Mouse (Mus musculus): ENCODE results near the gene Art4. TPM values are rescaled to one million over a fixed set of nuclear protein-coding genes. Genes with fewer than 3 reads are reported as not detected.

Art4 gene
- total and polyA plus RNA-seq, 3 experiments = 1.7 to 30.5 (median 27.8) TPM

DNA sequence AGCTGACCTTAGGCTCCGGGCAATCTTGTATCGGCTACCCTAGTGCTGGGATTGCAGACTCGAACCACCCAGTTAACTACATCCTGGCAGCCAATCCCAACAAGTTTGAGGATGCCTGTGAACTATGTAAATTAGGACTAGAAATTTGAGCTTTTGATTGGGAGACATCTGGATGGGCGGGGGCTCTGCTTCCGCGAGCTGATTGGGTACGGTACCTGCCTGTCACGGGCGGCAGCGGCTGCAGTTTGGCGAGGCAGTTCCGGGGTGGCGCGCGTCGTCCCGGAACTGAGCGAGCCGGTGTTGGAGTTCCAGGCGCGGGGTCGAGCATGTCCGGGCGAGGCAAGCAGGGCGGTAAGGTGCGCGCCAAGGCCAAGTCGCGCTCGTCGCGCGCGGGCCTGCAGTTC, 49.5 kb downstream of the Art4 start, which contains the start of gene H2afj:
Gene H2afj, plus strand, starts transcription at position 231 of the 404 bp plus-strand sequence.
- Histone ChIP-seq H3K27me3 (ENCODE audit: insufficient read depth, low read length) (no peaks in the 10 kb centered on the region), H3K36me3 (replicated peaks) (peaks cover 33% of the 10 kb centered on the region), H3K9me3 (replicated peaks) (no peaks in the 10 kb centered on the region), H3K4me3 (ENCODE audit: low read depth, low read length) (peak within 1 kb of the TSS; percentile 81), H3K4me1 (ENCODE audit: insufficient read depth, low read depth, low read length) (peaks cover 51% of the 10 kb centered on the region)
- DNase-seq (ENCODE audit: low spot score) = peak; percentile 89
- TF ChIP-seq TAL1 (conservative IDR thresholded peaks at IDR 0.05; ENCODE audit: low read depth, low read length) = no peak
- no peak for TF ChIP-seq GATA1 (IDR thresholded peaks at IDR 0.05; ENCODE audit: borderline replicate concordance, low read length)
- TF ChIP-seq CTCF (IDR thresholded peaks at IDR 0.05; ENCODE audit: low read depth, low read length) = no peak
- TF ChIP-seq POLR2AphosphoS5 (IDR thresholded peaks at IDR 0.05; ENCODE audit: insufficient replicate concordance, low read depth, low read length) = no peak
- no peak for TF ChIP-seq GATA2 (IDR thresholded peaks at IDR 0.05; ENCODE audit: borderline replicate concordance, low read depth, low read length)
- ATAC-seq (ENCODE audit: extremely low read depth, insufficient number of reproducible peaks, low FRiP score, poor library complexity, severe bottlenecking) = peak; percentile 52

GRCm38 (mm10) chr6:136807395-136808013, 50.0 kb downstream of the Art4 start:
- ATAC-seq (ENCODE audit: extremely low read depth, insufficient number of reproducible peaks, low FRiP score, poor library complexity, severe bottlenecking) (no peak), DNase-seq (ENCODE audit: low spot score) (no peak)
- H3K4me3 ChIP-seq (ENCODE audit: low read depth, low read length) = peak overlapping the region; percentile 81
- TF ChIP-seq GATA2 (IDR thresholded peaks at IDR 0.05; ENCODE audit: borderline replicate concordance, low read depth, low read length) (no peak), CTCF (IDR thresholded peaks at IDR 0.05; ENCODE audit: low read depth, low read length) (no peak), TAL1 (conservative IDR thresholded peaks at IDR 0.05; ENCODE audit: low read depth, low read length) (no peak), POLR2AphosphoS5 (IDR thresholded peaks at IDR 0.05; ENCODE audit: insufficient replicate concordance, low read depth, low read length) (no peak), GATA1 (IDR thresholded peaks at IDR 0.05; ENCODE audit: borderline replicate concordance, low read length) (no peak)
- peaks cover 53% of the 10 kb centered on the region for H3K4me1 ChIP-seq (ENCODE audit: insufficient read depth, low read depth, low read length)
- no peaks in the 10 kb centered on the region for H3K9me3 ChIP-seq (replicated peaks)
- H3K27me3 ChIP-seq (ENCODE audit: insufficient read depth, low read length) = no peaks in the 10 kb centered on the region
- peaks cover 31% of the 10 kb centered on the region for H3K36me3 ChIP-seq (replicated peaks)

DNA sequence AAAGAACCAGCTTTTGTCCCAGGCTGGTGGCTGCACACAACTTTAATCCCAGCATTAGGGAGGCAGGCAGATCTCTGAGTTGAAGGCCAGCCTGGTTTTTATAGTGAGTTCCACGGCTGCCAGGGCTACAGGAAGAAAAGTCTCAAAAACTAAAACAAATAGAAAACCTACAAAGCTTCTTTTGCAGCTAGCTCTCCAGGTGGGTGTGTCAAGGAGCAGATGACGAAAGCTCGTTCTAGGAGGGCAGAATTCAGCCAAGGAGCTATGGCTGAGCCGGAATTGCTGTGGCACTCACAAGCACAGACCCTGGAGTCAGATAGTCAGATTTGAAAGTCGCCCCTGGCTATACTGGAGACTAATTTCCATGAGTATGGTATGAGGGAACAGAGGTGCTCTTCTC, 50.7 kb downstream of the Art4 start:
- Histone ChIP-seq H3K36me3 (replicated peaks) (peaks cover 25% of the 10 kb centered on the region), H3K9me3 (replicated peaks) (no peaks in the 10 kb centered on the region), H3K4me3 (ENCODE audit: low read depth, low read length) (no peak overlapping the region), H3K4me1 (ENCODE audit: insufficient read depth, low read depth, low read length) (peaks cover 53% of the 10 kb centered on the region), H3K27me3 (ENCODE audit: insufficient read depth, low read length) (no peaks in the 10 kb centered on the region)
- DNase-seq (ENCODE audit: low spot score) (no peak), ATAC-seq (ENCODE audit: extremely low read depth, insufficient number of reproducible peaks, low FRiP score, poor library complexity, severe bottlenecking) (no peak)
- TF ChIP-seq POLR2AphosphoS5 (IDR thresholded peaks at IDR 0.05; ENCODE audit: insufficient replicate concordance, low read depth, low read length) (no peak), CTCF (IDR thresholded peaks at IDR 0.05; ENCODE audit: low read depth, low read length) (no peak), TAL1 (conservative IDR thresholded peaks at IDR 0.05; ENCODE audit: low read depth, low read length) (no peak), GATA2 (IDR thresholded peaks at IDR 0.05; ENCODE audit: borderline replicate concordance, low read depth, low read length) (no peak), GATA1 (IDR thresholded peaks at IDR 0.05; ENCODE audit: borderline replicate concordance, low read length) (no peak)

GRCm38 (mm10) chr6:136805409-136805775, 52.1 kb downstream of the Art4 start:
- no peaks in the 10 kb centered on the region for H3K9me3 ChIP-seq (replicated peaks)
- ATAC-seq (ENCODE audit: extremely low read depth, insufficient number of reproducible peaks, low FRiP score, poor library complexity, severe bottlenecking) (no peak), DNase-seq (ENCODE audit: low spot score) (no peak)
- no peaks in the 10 kb centered on the region for H3K27me3 ChIP-seq (ENCODE audit: insufficient read depth, low read length)
- H3K4me3 ChIP-seq (ENCODE audit: low read depth, low read length) = no peak overlapping the region; the same call in 1 of the 2 replicates
- H3K36me3 ChIP-seq (replicated peaks) = peaks cover 11% of the 10 kb centered on the region
- peaks cover 47% of the 10 kb centered on the region for H3K4me1 ChIP-seq (ENCODE audit: insufficient read depth, low read depth, low read length)
- TF ChIP-seq POLR2AphosphoS5 (IDR thresholded peaks at IDR 0.05; ENCODE audit: insufficient replicate concordance, low read depth, low read length) = no peak
- TF ChIP-seq TAL1 (conservative IDR thresholded peaks at IDR 0.05; ENCODE audit: low read depth, low read length) = no peak
- no peak for TF ChIP-seq GATA2 (IDR thresholded peaks at IDR 0.05; ENCODE audit: borderline replicate concordance, low read depth, low read length)
- TF ChIP-seq GATA1 (IDR thresholded peaks at IDR 0.05; ENCODE audit: borderline replicate concordance, low read length) = no peak
- TF ChIP-seq CTCF (IDR thresholded peaks at IDR 0.05; ENCODE audit: low read depth, low read length) = no peak

DNA sequence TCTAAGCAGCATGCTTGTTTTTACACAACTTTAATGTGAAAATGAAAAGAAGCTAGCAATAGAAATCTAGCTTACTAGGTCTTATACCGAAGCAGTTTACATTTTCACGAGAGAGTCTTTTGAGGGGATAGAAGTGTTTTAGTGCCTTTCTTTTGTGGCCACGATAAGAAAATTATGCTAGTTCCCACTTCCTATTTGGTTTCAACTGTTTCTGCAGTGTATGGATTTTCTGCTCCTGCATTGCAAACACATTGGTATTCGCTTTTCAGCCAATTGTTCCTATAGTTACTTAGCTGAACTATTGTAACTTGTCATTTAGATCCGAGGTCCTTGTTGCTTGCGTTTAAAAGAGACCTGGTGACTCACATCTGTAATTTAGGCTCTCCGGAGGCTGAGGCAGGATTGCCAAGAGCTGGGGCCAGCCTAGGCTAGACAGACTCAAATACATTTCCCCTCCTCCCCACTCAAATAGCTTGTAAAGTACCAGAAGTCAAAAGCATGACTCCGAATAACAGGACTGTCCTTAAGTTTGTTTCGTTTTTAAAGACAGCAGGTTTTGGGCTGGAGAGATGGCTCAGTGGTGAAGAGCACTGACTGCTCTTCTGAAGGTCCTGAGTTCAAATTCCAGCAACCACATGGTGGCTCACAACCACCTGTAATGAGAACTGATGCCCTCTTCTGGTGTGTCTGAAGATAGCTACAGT, 52.7 kb downstream of the Art4 start:
- Histone ChIP-seq H3K4me3 (ENCODE audit: low read depth, low read length) (peak overlapping the region; percentile 74), H3K36me3 (replicated peaks) (peaks cover 6% of the 10 kb centered on the region), H3K4me1 (ENCODE audit: insufficient read depth, low read depth, low read length) (peaks cover 42% of the 10 kb centered on the region), H3K27me3 (ENCODE audit: insufficient read depth, low read length) (no peaks in the 10 kb centered on the region), H3K9me3 (replicated peaks) (no peaks in the 10 kb centered on the region)
- TF ChIP-seq TAL1 (conservative IDR thresholded peaks at IDR 0.05; ENCODE audit: low read depth, low read length) (no peak), GATA1 (IDR thresholded peaks at IDR 0.05; ENCODE audit: borderline replicate concordance, low read length) (no peak), GATA2 (IDR thresholded peaks at IDR 0.05; ENCODE audit: borderline replicate concordance, low read depth, low read length) (no peak), CTCF (IDR thresholded peaks at IDR 0.05; ENCODE audit: low read depth, low read length) (no peak), POLR2AphosphoS5 (IDR thresholded peaks at IDR 0.05; ENCODE audit: insufficient replicate concordance, low read depth, low read length) (no peak)
- DNase-seq (ENCODE audit: low spot score) = no peak
- no peak for ATAC-seq (ENCODE audit: extremely low read depth, insufficient number of reproducible peaks, low FRiP score, poor library complexity, severe bottlenecking)

All from G1E (cell line).